Mouse (Mus musculus): ENCODE data around the gene Frmd8.
A peak's percentile ranks its signal among the peaks of the same experiment; 100 is the strongest.

Frmd8 gene

DNA sequence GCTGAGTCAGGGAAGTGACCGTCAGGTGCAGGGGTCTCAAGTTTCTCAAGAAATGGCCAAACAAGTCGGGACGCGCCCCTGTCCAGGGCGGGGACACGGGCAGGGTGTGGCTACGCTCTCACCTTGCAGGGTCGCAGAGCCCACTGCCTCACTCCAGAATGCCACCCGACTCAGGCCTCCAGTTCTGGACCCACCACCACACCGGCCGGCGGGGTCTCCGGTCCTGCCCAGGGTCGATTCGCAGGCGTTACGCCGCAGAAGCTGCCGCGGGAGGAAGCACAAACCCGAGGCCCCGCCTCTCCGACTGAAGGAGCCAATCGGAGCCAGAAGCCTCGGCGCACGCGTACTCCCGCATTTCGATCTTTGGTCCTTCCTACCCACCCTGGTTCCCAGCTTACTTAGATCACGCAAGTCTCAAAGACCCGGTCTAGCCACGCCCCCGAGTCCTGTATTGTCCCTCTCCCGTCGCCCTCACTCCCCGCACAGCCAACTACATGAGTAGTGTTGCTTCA, at the start of gene Frmd8:
Gene Frmd8 (minus strand): TSS at position 306 of the 512 bp plus-strand sequence.
- DNase-seq, result peak; percentile 98

GRCm38 (mm10) chr19:5924713-5925093, 49.6 kb upstream of the Frmd8 start, which contains the start of gene Cdc42ep2:
TSS of gene Cdc42ep2 (minus strand) at chr19:5924816.
- DNase-seq, result peak; percentile 99

DNA sequence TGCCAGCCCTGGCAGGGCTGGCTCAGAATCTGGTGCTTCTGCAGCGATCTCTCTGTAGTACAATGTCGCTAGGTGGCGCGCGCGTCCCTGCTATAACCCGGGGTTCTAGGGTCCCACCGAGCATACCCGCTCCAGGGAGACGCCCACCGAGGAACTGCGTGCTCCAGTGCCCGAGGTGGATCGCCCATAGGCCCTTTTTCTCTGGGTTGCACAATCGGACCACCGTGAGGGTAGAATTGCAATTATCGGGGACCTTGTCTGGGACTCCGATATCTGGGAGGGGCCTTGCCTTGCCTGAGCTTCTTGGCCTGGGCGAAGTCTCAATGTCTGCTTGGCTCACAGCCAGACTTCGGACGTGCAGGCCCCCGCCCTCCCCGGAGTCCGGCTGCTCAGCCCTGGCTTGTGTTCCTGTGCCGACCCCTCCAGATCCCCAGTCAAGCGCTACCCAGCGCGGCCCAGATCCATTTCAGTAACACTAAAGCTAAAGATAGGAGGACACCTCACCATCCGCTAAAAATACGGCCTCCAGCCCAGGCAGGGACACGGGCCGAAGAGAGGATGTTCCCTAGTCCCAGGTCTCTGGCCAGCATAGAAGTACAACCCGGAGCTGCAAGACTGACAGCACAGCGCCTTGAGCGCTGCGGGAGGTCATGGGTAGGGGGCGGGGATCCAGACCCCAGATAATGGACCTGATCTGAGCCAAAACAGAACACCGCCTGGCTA, 49.1 kb upstream of the Frmd8 start:
- DNase-seq, result peak; percentile 97

DNA sequence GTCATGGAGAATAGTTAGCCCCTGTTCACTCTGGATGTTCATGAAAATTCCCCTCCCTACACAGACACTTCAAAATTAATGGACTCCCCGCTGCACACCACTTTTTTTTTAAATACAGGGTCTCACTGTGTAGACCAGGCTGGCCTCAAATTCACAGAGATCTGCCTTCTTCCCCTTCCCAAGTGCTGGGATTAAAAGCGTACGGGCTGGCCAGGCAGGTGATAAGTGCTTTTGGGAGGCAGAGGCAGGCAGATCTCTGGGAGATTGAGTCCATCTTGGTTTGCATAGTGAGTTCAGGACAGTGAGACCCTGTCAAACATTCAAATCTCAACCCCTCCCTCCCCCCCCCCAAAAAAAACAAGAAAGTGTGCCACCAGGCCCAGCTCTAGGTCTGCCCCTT, 47.9 kb upstream of the Frmd8 start:
- DNase-seq, result no peak

DNA sequence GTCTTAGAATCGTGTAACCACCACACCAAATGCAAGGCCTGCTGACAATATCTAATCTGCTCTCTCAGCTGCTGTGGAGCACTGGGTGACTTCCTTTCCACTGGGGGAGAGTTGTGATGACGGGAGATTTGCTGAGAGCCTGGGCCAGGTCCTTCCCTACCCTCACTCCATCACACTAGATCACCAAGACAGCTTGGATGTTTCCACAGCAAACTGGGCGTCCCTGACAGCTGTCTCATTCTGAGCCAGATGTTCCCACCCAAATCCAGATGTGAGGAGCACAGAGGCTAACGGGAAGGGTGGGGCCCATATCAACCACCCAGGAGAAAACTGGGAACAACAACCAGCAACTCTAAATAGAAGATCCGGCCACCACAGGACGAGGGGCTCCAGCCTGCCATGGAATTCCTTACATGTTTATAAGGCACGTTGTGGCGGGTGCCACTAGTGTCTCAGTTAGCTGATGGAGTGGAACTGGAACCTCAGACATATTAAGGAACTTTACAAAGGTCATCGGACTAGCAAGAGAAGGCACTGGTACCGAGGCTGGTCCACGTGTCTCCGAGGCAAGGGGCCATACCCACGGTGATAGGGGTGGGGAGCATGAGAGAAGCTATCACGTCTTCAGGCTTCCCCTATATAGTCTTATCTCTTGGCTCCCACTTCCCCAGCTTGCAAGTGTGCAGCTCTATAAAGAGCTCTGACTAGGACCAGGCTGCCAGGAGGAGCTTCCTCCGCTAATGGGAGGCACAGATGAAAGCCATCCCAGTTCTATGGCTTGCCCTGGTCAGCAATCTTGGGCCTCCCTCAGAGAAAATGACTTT, 47.3 kb upstream of the Frmd8 start:
- DNase-seq, result peak; percentile 60

GRCm38 (mm10) chr19:5921715-5922114, 46.6 kb upstream of the Frmd8 start:
- DNase-seq, result peak; percentile 47

- DNase-seq, result no peak
These were observed 38.1 kb upstream of the Frmd8 start, which contains the start of gene Dpf2 for GRCm38 (mm10) chr19:5913007-5913719. TSS of gene Dpf2 (minus strand) at chr19:5913010.

- DNase-seq, result peak; percentile 99
These were observed 37.3 kb upstream of the Frmd8 start for GRCm38 (mm10) chr19:5912103-5913006.

- DNase-seq, result no peak
These were observed 36.5 kb upstream of the Frmd8 start for GRCm38 (mm10) chr19:5911430-5912102.

DNA sequence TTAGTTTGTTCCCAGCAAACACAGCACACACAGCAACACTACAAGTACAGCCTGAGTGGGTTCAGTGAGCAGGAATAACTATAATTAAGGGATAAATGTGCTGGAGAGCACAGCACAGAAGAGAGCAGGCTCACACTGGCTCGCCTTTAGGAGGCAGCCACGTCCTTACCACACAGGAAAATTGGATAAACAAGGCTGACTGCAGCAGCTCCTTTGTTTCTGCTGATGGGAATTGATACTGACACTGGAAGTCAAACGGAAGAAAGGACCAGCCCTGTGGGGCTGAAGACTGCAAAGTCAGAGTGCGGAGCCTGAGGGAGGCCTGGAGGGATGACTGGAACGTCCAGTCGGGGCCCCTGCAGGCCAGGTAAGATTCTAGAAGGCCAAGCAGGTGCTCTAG, 35.1 kb upstream of the Frmd8 start:
- no peak for DNase-seq

GRCm38 (mm10) chr19:5907275-5907674, 32.2 kb upstream of the Frmd8 start:
- DNase-seq, result no peak

- peak; percentile 98 for DNase-seq
These were observed 19.1 kb upstream of the Frmd8 start, which contains the start of gene Tigd3 for GRCm38 (mm10) chr19:5894002-5894678. TSS of gene Tigd3 (minus strand) at chr19:5894149.

DNA sequence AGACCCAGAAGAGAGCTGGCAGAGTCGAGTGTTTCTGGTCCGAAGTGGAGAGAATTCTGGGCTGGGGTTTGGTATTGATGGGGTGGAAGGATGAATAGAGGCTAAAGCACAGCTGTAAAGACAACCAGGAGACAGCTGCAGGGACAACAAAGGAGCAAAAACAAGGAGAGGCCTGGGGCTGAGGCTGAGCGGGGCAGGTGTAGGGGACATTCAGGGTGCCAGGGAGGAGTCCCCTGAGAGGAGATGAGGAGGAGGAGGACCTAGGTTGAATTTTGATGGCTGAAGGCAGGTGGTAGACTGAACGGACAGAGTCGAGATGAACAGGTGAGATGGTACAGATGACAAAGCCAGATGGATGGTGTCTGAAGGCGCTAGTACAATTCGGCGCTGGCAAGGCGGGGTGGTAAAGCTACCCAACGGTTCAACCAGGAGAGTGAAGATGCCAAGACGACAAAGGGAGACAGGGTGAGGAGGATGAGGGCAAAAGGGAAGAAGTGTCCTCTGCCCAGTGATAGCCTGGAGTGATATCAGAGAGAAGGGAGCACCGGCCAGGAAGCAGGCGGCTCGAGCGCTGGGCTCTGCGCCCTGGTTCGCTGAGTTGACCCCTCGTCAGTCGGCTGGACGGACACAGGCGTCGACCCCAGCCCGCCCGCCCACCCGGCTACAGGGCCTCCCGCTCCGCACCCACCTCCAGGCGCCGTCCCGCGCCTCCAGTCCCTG, 18.4 kb upstream of the Frmd8 start:
- DNase-seq, result no peak

GRCm38 (mm10) chr19:5892735-5893134, 17.7 kb upstream of the Frmd8 start:
- no peak for DNase-seq

- DNase-seq, result no peak
These were observed 17.2 kb upstream of the Frmd8 start for GRCm38 (mm10) chr19:5892262-5892661.

GRCm38 (mm10) chr19:5891521-5892258, 16.6 kb upstream of the Frmd8 start:
- DNase-seq, result no peak

- DNase-seq, result no peak
These were observed 14.1 kb upstream of the Frmd8 start for GRCm38 (mm10) chr19:5889211-5889610.

- no peak for DNase-seq
These were observed 12.3 kb upstream of the Frmd8 start for GRCm38 (mm10) chr19:5887234-5887815.

DNA sequence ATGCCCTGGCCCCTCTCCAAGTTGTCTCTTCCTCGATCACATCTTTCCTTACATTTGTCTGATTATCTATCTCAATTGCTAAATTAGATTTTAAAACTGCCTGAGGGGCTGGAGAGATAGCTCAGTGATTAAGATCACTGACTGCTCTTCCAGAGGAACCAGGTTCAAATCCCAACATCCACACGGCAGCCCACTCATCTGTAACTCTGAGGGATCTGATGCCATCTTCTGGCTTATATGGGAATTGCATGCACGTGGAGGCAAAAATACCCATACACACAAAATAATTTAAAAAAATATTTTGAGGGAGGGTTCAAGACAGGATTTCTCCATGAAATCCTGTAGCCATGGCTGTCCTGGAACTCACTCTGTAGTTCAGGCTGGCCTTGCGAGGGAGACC, 10.8 kb upstream of the Frmd8 start:
- DNase-seq, result peak; percentile 45

All from lung, postnatal 10 days (tissue).